Mouse (Mus musculus): ENCODE measurements at regions not wholly inside any gene's neighbourhood (a gene's known extent, or its start where the extent isn't known, plus 50 kb on each side); places are given as distances from the start of the nearest gene placed in this dataset.

GRCm38 (mm10) chr4:25364402-25364801, 82.8 kb upstream of the Ufl1 start:
- DNase-seq (ENCODE audit: low spot score) (no peak), ATAC-seq (ENCODE audit: low FRiP score) (no peak)
- Histone ChIP-seq H3K9ac (ENCODE audit: low read depth, low read length) (no peak overlapping the region), H3K4me2 (replicated peaks; ENCODE audit: low read depth, low read length) (no peak overlapping the region), H3K4me1 (replicated peaks; ENCODE audit: control insufficient read depth, insufficient read depth, low read length) (no peaks in the 10 kb centered on the region), H3K4me3 (ENCODE audit: low read depth, low read length) (no peak overlapping the region), H3K36me3 (ENCODE audit: control insufficient read depth, insufficient read depth, low read length) (no peaks in the 10 kb centered on the region), H3K27me3 (ENCODE audit: control insufficient read depth, insufficient read depth, low read length) (no peaks in the 10 kb centered on the region), H3K9me3 (ENCODE audit: control insufficient read depth, low read length) (no peaks in the 10 kb centered on the region), H3K27ac (ENCODE audit: low read depth, low read length) (no peak overlapping the region)

GRCm38 (mm10) chr4:25337638-25338037, 56.0 kb upstream of the Ufl1 start:
- H3K4me1 ChIP-seq (replicated peaks; ENCODE audit: control insufficient read depth, insufficient read depth, low read length): no peaks in the 10 kb centered on the region
- H3K36me3 ChIP-seq (ENCODE audit: control insufficient read depth, insufficient read depth, low read length): no peaks in the 10 kb centered on the region
- H3K27ac ChIP-seq (ENCODE audit: low read depth, low read length): no peak overlapping the region
- no peaks in the 10 kb centered on the region for H3K27me3 ChIP-seq (ENCODE audit: control insufficient read depth, insufficient read depth, low read length)
- 89% methylated on average over 1 of the region's 1 CpGs for WGBS
- H3K4me3 ChIP-seq (ENCODE audit: low read depth, low read length): no peak overlapping the region
- no peak overlapping the region for H3K9ac ChIP-seq (ENCODE audit: low read depth, low read length)
- no peak for ATAC-seq (ENCODE audit: low FRiP score)
- no peaks in the 10 kb centered on the region for H3K9me3 ChIP-seq (ENCODE audit: control insufficient read depth, low read length)
- DNase-seq (ENCODE audit: low spot score): no peak
- no peak overlapping the region for H3K4me2 ChIP-seq (replicated peaks; ENCODE audit: low read depth, low read length)

All from hindbrain, embryonic 11.5 days (tissue).